Mouse (Mus musculus): ENCODE measurements around the gene Zfp414. TPM values are rescaled to one million over a fixed set of nuclear protein-coding genes. Genes with fewer than 3 reads are reported as not detected.

The Zfp414 gene
- polyA plus RNA-seq, 1 experiment from 2014 or later, result 59.8 TPM

GRCm38 (mm10) chr17:33629487-33630125 lies 716 bp downstream of the Zfp414 start:
- H3K4me1 ChIP-seq (replicated peaks), result peaks cover 26% of the 10 kb centered on the region
- no peaks in the 10 kb centered on the region for H3K27me3 ChIP-seq
- peak overlapping the region; percentile 96 for H3K27ac ChIP-seq (replicated peaks)
- ATAC-seq (ENCODE audit: low read depth), result peak; percentile 21
- no peaks in the 10 kb centered on the region for H3K9me3 ChIP-seq
- H3K4me2 ChIP-seq, result peak overlapping the region; percentile 67
- H3K36me3 ChIP-seq, result peaks cover 35% of the 10 kb centered on the region
- H3K9ac ChIP-seq, result peak overlapping the region; percentile 78
- WGBS, result 75% methylated on average over 12 of the region's 12 CpGs
- H3K4me3 ChIP-seq, result peak overlapping the region; percentile 55

GRCm38 (mm10) chr17:33630171-33630895 lies 1.4 kb downstream of the Zfp414 start:
- peaks cover 26% of the 10 kb centered on the region for H3K4me1 ChIP-seq (replicated peaks)
- no peaks in the 10 kb centered on the region for H3K9me3 ChIP-seq
- H3K9ac ChIP-seq, result peak overlapping the region; percentile 78; the same call in 1 of the 2 replicates
- no peaks in the 10 kb centered on the region for H3K27me3 ChIP-seq
- H3K4me3 ChIP-seq, result no peak overlapping the region
- H3K27ac ChIP-seq (replicated peaks), result no peak overlapping the region
- no peak for ATAC-seq (ENCODE audit: low read depth)
- peak overlapping the region; percentile 67 for H3K4me2 ChIP-seq
- H3K36me3 ChIP-seq, result peaks cover 39% of the 10 kb centered on the region
- WGBS, result 84% methylated on average over 13 of the region's 13 CpGs

- Histone ChIP-seq H3K36me3 (peaks cover 43% of the 10 kb centered on the region), H3K4me1 (replicated peaks) (peaks cover 26% of the 10 kb centered on the region), H3K4me3 (no peak overlapping the region), H3K4me2 (no peak overlapping the region), H3K27ac (replicated peaks) (no peak overlapping the region), H3K9ac (0 out of 2 replicates have a peak overlapping the region, but pooled peaks have one; percentile 27), H3K9me3 (no peaks in the 10 kb centered on the region), H3K27me3 (no peaks in the 10 kb centered on the region)
- no peak for ATAC-seq (ENCODE audit: low read depth)
- WGBS, result 95% methylated on average over 9 of the region's 9 CpGs
These were observed 2.3 kb downstream of the Zfp414 start for GRCm38 (mm10) chr17:33631236-33631635.

- WGBS, result 82% methylated on average over 5 of the region's 5 CpGs
- H3K9me3 ChIP-seq, result no peaks in the 10 kb centered on the region
- H3K4me1 ChIP-seq (replicated peaks), result peaks cover 26% of the 10 kb centered on the region
- H3K4me3 ChIP-seq, result no peak overlapping the region
- no peak overlapping the region for H3K4me2 ChIP-seq
- H3K9ac ChIP-seq, result no peak overlapping the region
- H3K27ac ChIP-seq (replicated peaks), result no peak overlapping the region
- ATAC-seq (ENCODE audit: low read depth), result no peak
- peaks cover 45% of the 10 kb centered on the region for H3K36me3 ChIP-seq
- no peaks in the 10 kb centered on the region for H3K27me3 ChIP-seq
These were observed 2.9 kb downstream of the Zfp414 start for GRCm38 (mm10) chr17:33631796-33632195.

GRCm38 (mm10) chr17:33637038-33637437 lies 8.1 kb downstream of the Zfp414 start:
- Histone ChIP-seq H3K4me2 (no peak overlapping the region), H3K4me3 (no peak overlapping the region), H3K9ac (no peak overlapping the region), H3K4me1 (replicated peaks) (no peaks in the 10 kb centered on the region), H3K27ac (replicated peaks) (no peak overlapping the region), H3K27me3 (no peaks in the 10 kb centered on the region), H3K36me3 (peaks cover 61% of the 10 kb centered on the region), H3K9me3 (no peaks in the 10 kb centered on the region)
- no peak for ATAC-seq (ENCODE audit: low read depth)
- 76% methylated on average over 2 of the region's 2 CpGs for WGBS

GRCm38 (mm10) chr17:33637516-33638276 lies 8.8 kb downstream of the Zfp414 start, which contains the start of gene Pram1:
Gene Pram1, plus strand, starts transcription at chr17:33638056.
- Histone ChIP-seq H3K4me1 (replicated peaks) (no peaks in the 10 kb centered on the region), H3K27ac (replicated peaks) (no peak within 1 kb of the TSS)
- ATAC-seq (ENCODE audit: low read depth), result no peak

GRCm38 (mm10) chr17:33639743-33640142 lies 10.9 kb downstream of the Zfp414 start:
- ATAC-seq (ENCODE audit: low read depth), result no peak
- Histone ChIP-seq H3K9me3 (no peaks in the 10 kb centered on the region), H3K4me3 (no peak overlapping the region), H3K9ac (no peak overlapping the region), H3K4me2 (no peak overlapping the region), H3K4me1 (replicated peaks) (no peaks in the 10 kb centered on the region), H3K36me3 (peaks cover 71% of the 10 kb centered on the region), H3K27ac (replicated peaks) (no peak overlapping the region), H3K27me3 (no peaks in the 10 kb centered on the region)
- WGBS, result 67% methylated on average over 6 of the region's 6 CpGs

More at GRCm38 (mm10) chr17:33637516-33638276, 8.8 kb downstream of the Zfp414 start, which contains the start of gene Pram1:
- Histone ChIP-seq H3K9ac (no peak within 1 kb of the TSS), H3K4me3 (no peak within 1 kb of the TSS), H3K9me3 (no peaks in the 10 kb centered on the region), H3K36me3 (peaks cover 62% of the 10 kb centered on the region), H3K4me2 (no peak within 1 kb of the TSS), H3K27me3 (no peaks in the 10 kb centered on the region)
- WGBS, result 88% methylated on average over 4 of the region's 4 CpGs

GRCm38 (mm10) chr17:33644068-33644467 lies 15.2 kb downstream of the Zfp414 start:
- no peak for ATAC-seq (ENCODE audit: low read depth)
- 97% methylated on average over 4 of the region's 4 CpGs for WGBS
- no peak overlapping the region for H3K27ac ChIP-seq (replicated peaks)
- H3K9me3 ChIP-seq, result no peaks in the 10 kb centered on the region
- no peaks in the 10 kb centered on the region for H3K4me1 ChIP-seq (replicated peaks)
- no peak overlapping the region for H3K4me2 ChIP-seq
- H3K27me3 ChIP-seq, result no peaks in the 10 kb centered on the region
- H3K9ac ChIP-seq, result no peak overlapping the region
- no peak overlapping the region for H3K4me3 ChIP-seq
- H3K36me3 ChIP-seq, result peaks cover 83% of the 10 kb centered on the region

- Histone ChIP-seq H3K9me3 (no peaks in the 10 kb centered on the region), H3K4me2 (no peak overlapping the region), H3K4me3 (no peak overlapping the region), H3K36me3 (peaks cover 91% of the 10 kb centered on the region), H3K4me1 (replicated peaks) (no peaks in the 10 kb centered on the region), H3K27ac (replicated peaks) (no peak overlapping the region), H3K27me3 (no peaks in the 10 kb centered on the region), H3K9ac (no peak overlapping the region)
- no peak for ATAC-seq (ENCODE audit: low read depth)
- 97% methylated on average over 8 of the region's 8 CpGs for WGBS
These were observed 16.2 kb downstream of the Zfp414 start for GRCm38 (mm10) chr17:33645073-33645472.

GRCm38 (mm10) chr17:33649781-33650475 lies 21.0 kb downstream of the Zfp414 start:
- Histone ChIP-seq H3K9me3 (no peaks in the 10 kb centered on the region), H3K4me3 (no peak overlapping the region), H3K9ac (no peak overlapping the region), H3K36me3 (peaks cover 98% of the 10 kb centered on the region), H3K27ac (replicated peaks) (no peak overlapping the region), H3K4me2 (no peak overlapping the region), H3K27me3 (no peaks in the 10 kb centered on the region), H3K4me1 (replicated peaks) (no peaks in the 10 kb centered on the region)
- ATAC-seq (ENCODE audit: low read depth), result peak; percentile 32; the same call in 1 of the 2 replicates
- WGBS, result 97% methylated on average over 34 of the region's 34 CpGs

GRCm38 (mm10) chr17:33666813-33667212 lies 37.9 kb downstream of the Zfp414 start:
- H3K9me3 ChIP-seq, result no peaks in the 10 kb centered on the region
- WGBS, result 89% methylated on average over 3 of the region's 3 CpGs
- H3K36me3 ChIP-seq, result peaks cover 59% of the 10 kb centered on the region
- H3K27me3 ChIP-seq, result no peaks in the 10 kb centered on the region
- no peak overlapping the region for H3K27ac ChIP-seq (replicated peaks)
- no peak overlapping the region for H3K9ac ChIP-seq
- H3K4me3 ChIP-seq, result no peak overlapping the region
- H3K4me2 ChIP-seq, result no peak overlapping the region
- peaks cover 14% of the 10 kb centered on the region for H3K4me1 ChIP-seq (replicated peaks)
- ATAC-seq (ENCODE audit: low read depth), result no peak

All from neural tube, embryonic 13.5 days (tissue).